Mouse (Mus musculus) kidney, adult 2 months (tissue): ENCODE measurements around the gene Slc19a2.

ENCODE experiments used
- CTCF ChIP-seq: fragments of 200-500 bp; conservative IDR thresholded peaks from 2 replicates; pipeline ENCODE4 v1.5.1; 2011; ENCODE audit warnings: low read depth, mild to moderate bottlenecking, control low read depth, low read length, moderate library complexity, mixed read lengths; ENCODE audit not compliant: insufficient read depth, insufficient read length
- POLR2A ChIP-seq: fragments of 200-500 bp; IDR thresholded peaks from one replicate; pipeline ENCODE4 v1.6.1; 2011; ENCODE audit warnings: low read depth, low read length, control low read depth

GRCm38 (mm10) chr1:164212686-164213085 is 36.2 kb upstream of the Slc19a2 start:
- TF ChIP-seq CTCF (no peak), POLR2A (no peak)
